17 mouse cellular contexts compared by ENCODE assay signal in the genomic region with DNA sequence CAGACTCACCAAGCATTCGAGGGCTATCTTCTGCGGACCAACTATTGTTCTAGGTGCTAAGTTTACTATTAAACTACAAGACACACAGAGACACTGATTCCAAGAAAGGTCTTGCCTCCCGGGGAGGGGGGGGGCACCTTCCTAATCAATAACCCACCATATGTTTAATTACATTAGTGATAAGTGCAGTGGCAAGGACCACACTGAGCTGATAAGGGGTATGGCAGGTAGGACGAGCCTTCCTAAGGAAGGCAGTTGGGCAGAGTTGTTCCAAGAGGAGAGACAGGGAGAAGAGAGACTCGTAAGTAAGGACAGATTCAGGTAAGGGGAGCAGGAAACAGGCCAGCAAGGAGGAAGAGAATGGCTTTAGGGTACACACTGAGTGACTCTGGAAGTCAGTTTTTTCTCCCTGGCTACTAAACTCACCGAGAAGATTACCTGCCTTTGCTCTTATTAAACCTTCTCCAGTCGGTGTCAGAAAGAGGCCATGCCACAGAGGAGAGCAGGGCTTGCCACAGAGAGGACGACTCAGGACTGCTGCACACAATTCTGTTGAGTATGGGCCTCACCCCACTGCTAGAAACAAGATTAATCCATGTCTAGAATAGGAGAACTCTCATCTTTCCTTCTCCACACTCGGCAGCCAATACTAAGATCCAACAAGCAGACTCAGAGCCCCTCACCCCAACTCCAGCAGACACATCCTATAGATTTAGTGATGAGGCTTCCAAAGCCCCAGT.
DNase-seq lines count a peak whose midpoint lies in the region; ATAC-seq and TF ChIP-seq lines count a peak whose summit lies in the region.
"Had no signal": no experiment of that assay in that cellular context is flagged by ENCODE, and none has a peak within 500 bp of the region (broad histone marks: within the 10 kb centered on the region; RNA-seq: fewer than 3 reads in every experiment).

No protein-coding gene starts in this region.

- no peak overlapping the region for H3K4me2 ChIP-seq in forebrain, embryonic 11.5 days (ENCODE audit: low read depth, low read length, severe bottlenecking)
- no peak overlapping the region for H3K4me2 ChIP-seq in forebrain, embryonic 14.5 days (ENCODE audit: low read length)
- H3K4me2 ChIP-seq in intestine, embryonic 15.5 days (replicated peaks): no peak overlapping the region
- no peak overlapping the region for H3K4me2 ChIP-seq in intestine, postnatal 0 days (replicated peaks; ENCODE audit: low read depth)
- H3K4me2 ChIP-seq in neural tube, embryonic 13.5 days: no peak overlapping the region
- no peak overlapping the region for H3K4me2 ChIP-seq in neural tube, embryonic 15.5 days
- no peak overlapping the region for H3K4me2 ChIP-seq in liver, embryonic 15.5 days
- H3K4me2 ChIP-seq: limb, embryonic 12.5 days; lung, embryonic 14.5 days had no signal

- no peak for TF ChIP-seq CTCF in intestine, postnatal 0 days (IDR thresholded peaks at IDR 0.05; ENCODE audit: low read depth)

- H3K9me3 ChIP-seq in forebrain, embryonic 11.5 days (ENCODE audit: control insufficient read depth, low read length): no peaks in the 10 kb centered on the region
- H3K9me3 ChIP-seq in forebrain, embryonic 14.5 days (replicated peaks; ENCODE audit: control insufficient read depth, low read length): no peaks in the 10 kb centered on the region
- H3K9me3 ChIP-seq in intestine, embryonic 15.5 days: no peaks in the 10 kb centered on the region
- no peaks in the 10 kb centered on the region for H3K9me3 ChIP-seq in intestine, postnatal 0 days (ENCODE audit: control insufficient read depth)
- H3K9me3 ChIP-seq in neural tube, embryonic 13.5 days: no peaks in the 10 kb centered on the region
- H3K9me3 ChIP-seq in neural tube, embryonic 15.5 days (replicated peaks): no peaks in the 10 kb centered on the region
- H3K9me3 ChIP-seq in liver, embryonic 15.5 days (replicated peaks): no peaks in the 10 kb centered on the region
- H3K9me3 ChIP-seq: limb, embryonic 12.5 days had no signal

- no peaks in the 10 kb centered on the region for H3K27me3 ChIP-seq in forebrain, embryonic 11.5 days (ENCODE audit: control insufficient read depth, insufficient read depth, low read length)
- no peaks in the 10 kb centered on the region for H3K27me3 ChIP-seq in forebrain, embryonic 14.5 days (replicated peaks; ENCODE audit: control insufficient read depth, insufficient read depth, low read length)
- H3K27me3 ChIP-seq in intestine, embryonic 15.5 days (replicated peaks): no peaks in the 10 kb centered on the region
- H3K27me3 ChIP-seq in intestine, postnatal 0 days (replicated peaks; ENCODE audit: control insufficient read depth, insufficient read depth, low read length): no peaks in the 10 kb centered on the region
- no peaks in the 10 kb centered on the region for H3K27me3 ChIP-seq in neural tube, embryonic 13.5 days
- no peaks in the 10 kb centered on the region for H3K27me3 ChIP-seq in neural tube, embryonic 15.5 days (replicated peaks)
- no peaks in the 10 kb centered on the region for H3K27me3 ChIP-seq in liver, embryonic 15.5 days
- H3K27me3 ChIP-seq: limb, embryonic 12.5 days had no signal

- H3K36me3 ChIP-seq in forebrain, embryonic 11.5 days (ENCODE audit: control insufficient read depth, insufficient read depth, low read length): no peaks in the 10 kb centered on the region; the same call in 1 of the 2 replicates
- H3K36me3 ChIP-seq in forebrain, embryonic 14.5 days (ENCODE audit: control insufficient read depth, insufficient read depth, low read length): no peaks in the 10 kb centered on the region
- H3K36me3 ChIP-seq in intestine, embryonic 15.5 days: no peaks in the 10 kb centered on the region
- no peaks in the 10 kb centered on the region for H3K36me3 ChIP-seq in intestine, postnatal 0 days (ENCODE audit: control insufficient read depth, insufficient read depth)
- H3K36me3 ChIP-seq in neural tube, embryonic 13.5 days: no peaks in the 10 kb centered on the region
- H3K36me3 ChIP-seq in neural tube, embryonic 15.5 days: no peaks in the 10 kb centered on the region
- H3K36me3 ChIP-seq in liver, embryonic 15.5 days (replicated peaks): no peaks in the 10 kb centered on the region
- H3K36me3 ChIP-seq: G1E; limb, embryonic 12.5 days had no signal

- 78% methylated on average over 9 of the region's 9 CpGs for WGBS in forebrain, embryonic 11.5 days
- 73% methylated on average over 9 of the region's 9 CpGs for WGBS in forebrain, embryonic 14.5 days
- 52% methylated on average over 9 of the region's 9 CpGs for WGBS in intestine, embryonic 15.5 days
- WGBS in intestine, postnatal 0 days: 43% methylated on average over 9 of the region's 9 CpGs
- WGBS in neural tube, embryonic 13.5 days: 68% methylated on average over 9 of the region's 9 CpGs
- WGBS in neural tube, embryonic 15.5 days: 69% methylated on average over 9 of the region's 9 CpGs
- 39% methylated on average over 9 of the region's 9 CpGs for WGBS in liver, embryonic 15.5 days (ENCODE audit: insufficient replicate concordance)

- ATAC-seq in forebrain, embryonic 11.5 days (replicated peaks; ENCODE audit: low FRiP score): peak; percentile 32; the same call in 1 of the 2 replicates
- ATAC-seq in forebrain, embryonic 14.5 days: no peak
- ATAC-seq in intestine, embryonic 15.5 days: peak; percentile 42; the same call in 1 of the 2 replicates
- ATAC-seq in intestine, postnatal 0 days: no peak
- no peak for ATAC-seq in neural tube, embryonic 13.5 days (ENCODE audit: low read depth)
- ATAC-seq in neural tube, embryonic 15.5 days (ENCODE audit: low FRiP score): no peak
- ATAC-seq in liver, embryonic 15.5 days (ENCODE audit: insufficient read depth): 0 out of 2 replicates have a peak, but pooled peaks have one; percentile 28

- no peak for DNase-seq in forebrain, embryonic 11.5 days (ENCODE audit: low spot score)
- DNase-seq in forebrain, embryonic 14.5 days (ENCODE audit: low spot score): no peak
- DNase-seq in lung, postnatal 36 days: no peak
- DNase-seq: gastrocnemius, postnatal 10 days; heart, adult 2 months; heart, postnatal 4 days; kidney, adult 18-20 months; thymus, postnatal 14 days had no signal

- H3K9ac ChIP-seq in forebrain, embryonic 11.5 days (ENCODE audit: low read length): no peak overlapping the region
- H3K9ac ChIP-seq in forebrain, embryonic 14.5 days (ENCODE audit: low read length): no peak overlapping the region
- no peak overlapping the region for H3K9ac ChIP-seq in intestine, embryonic 15.5 days
- H3K9ac ChIP-seq in intestine, postnatal 0 days (ENCODE audit: low read depth, low read length): no peak overlapping the region
- no peak overlapping the region for H3K9ac ChIP-seq in neural tube, embryonic 13.5 days
- no peak overlapping the region for H3K9ac ChIP-seq in neural tube, embryonic 15.5 days (replicated peaks)
- no peak overlapping the region for H3K9ac ChIP-seq in liver, embryonic 15.5 days
- H3K9ac ChIP-seq: limb, embryonic 12.5 days; lung, embryonic 14.5 days had no signal

- H3K4me3 ChIP-seq in forebrain, embryonic 11.5 days (ENCODE audit: low read depth, low read length): no peak overlapping the region
- no peak overlapping the region for H3K4me3 ChIP-seq in forebrain, embryonic 14.5 days (ENCODE audit: low read depth, low read length)
- no peak overlapping the region for H3K4me3 ChIP-seq in intestine, embryonic 15.5 days (replicated peaks)
- H3K4me3 ChIP-seq in intestine, postnatal 0 days (ENCODE audit: low read depth, low read length): no peak overlapping the region
- no peak overlapping the region for H3K4me3 ChIP-seq in neural tube, embryonic 13.5 days
- no peak overlapping the region for H3K4me3 ChIP-seq in neural tube, embryonic 15.5 days (replicated peaks)
- H3K4me3 ChIP-seq in liver, embryonic 15.5 days (replicated peaks): no peak overlapping the region
- H3K4me3 ChIP-seq: heart, adult 2 months; limb, embryonic 12.5 days had no signal

- H3K4me1 ChIP-seq in forebrain, embryonic 11.5 days (replicated peaks; ENCODE audit: control insufficient read depth, insufficient read depth, low read length): peaks cover 3% of the 10 kb centered on the region; the same call in 1 of the 2 replicates
- peaks cover 10% of the 10 kb centered on the region for H3K4me1 ChIP-seq in forebrain, embryonic 14.5 days (ENCODE audit: control insufficient read depth, insufficient read depth, low read length)
- H3K4me1 ChIP-seq in intestine, embryonic 15.5 days (replicated peaks): no peaks in the 10 kb centered on the region
- 0 out of 2 replicates have a peak, but pooled peaks cover 7% of the 10 kb centered on the region for H3K4me1 ChIP-seq in intestine, postnatal 0 days (replicated peaks; ENCODE audit: control insufficient read depth, insufficient read depth, low read length)
- peaks cover 21% of the 10 kb centered on the region for H3K4me1 ChIP-seq in neural tube, embryonic 13.5 days (replicated peaks)
- H3K4me1 ChIP-seq in neural tube, embryonic 15.5 days: peaks cover 6% of the 10 kb centered on the region; the same call in 1 of the 2 replicates
- 0 out of 2 replicates have a peak, but pooled peaks cover 8% of the 10 kb centered on the region for H3K4me1 ChIP-seq in liver, embryonic 15.5 days (replicated peaks)
- H3K4me1 ChIP-seq: limb, embryonic 12.5 days had no signal

- H3K27ac ChIP-seq in forebrain, embryonic 11.5 days (ENCODE audit: low read depth, low read length): no peak overlapping the region
- no peak overlapping the region for H3K27ac ChIP-seq in forebrain, embryonic 14.5 days (ENCODE audit: low read depth, low read length)
- H3K27ac ChIP-seq in intestine, embryonic 15.5 days: no peak overlapping the region
- H3K27ac ChIP-seq in intestine, postnatal 0 days (ENCODE audit: low read depth, low read length): no peak overlapping the region
- H3K27ac ChIP-seq in neural tube, embryonic 13.5 days (replicated peaks): 0 out of 2 replicates have a peak overlapping the region, but pooled peaks have one; percentile 7
- H3K27ac ChIP-seq in neural tube, embryonic 15.5 days (replicated peaks): no peak overlapping the region
- no peak overlapping the region for H3K27ac ChIP-seq in liver, embryonic 15.5 days (replicated peaks)
- H3K27ac ChIP-seq: heart, adult 2 months; kidney, postnatal 0 days; limb, embryonic 12.5 days had no signal

Comparison
In these comparisons a context has a peak if more than half of its experiments do, and no peak if none do; other contexts are left out.
1. ATAC-seq: peak in forebrain, embryonic 11.5 days (single experiment), intestine, embryonic 15.5 days (single experiment) and liver, embryonic 15.5 days (single experiment); none in forebrain, embryonic 14.5 days (single experiment), intestine, postnatal 0 days (single experiment), neural tube, embryonic 13.5 days (single experiment) and neural tube, embryonic 15.5 days (single experiment).